Mouse (Mus musculus) right cerebral cortex, postnatal 36 days (tissue): ENCODE measurements around the gene Tor3a.

ENCODE experiments used
- DNase-seq, 2 experiments: peaks; one replicate each; pipeline ENCODE4 v3.0.0; 2022; ENCODE audit warnings: low spot score in 2 of 2, mixed read lengths in 1 of 2

Tor3a gene

DNA sequence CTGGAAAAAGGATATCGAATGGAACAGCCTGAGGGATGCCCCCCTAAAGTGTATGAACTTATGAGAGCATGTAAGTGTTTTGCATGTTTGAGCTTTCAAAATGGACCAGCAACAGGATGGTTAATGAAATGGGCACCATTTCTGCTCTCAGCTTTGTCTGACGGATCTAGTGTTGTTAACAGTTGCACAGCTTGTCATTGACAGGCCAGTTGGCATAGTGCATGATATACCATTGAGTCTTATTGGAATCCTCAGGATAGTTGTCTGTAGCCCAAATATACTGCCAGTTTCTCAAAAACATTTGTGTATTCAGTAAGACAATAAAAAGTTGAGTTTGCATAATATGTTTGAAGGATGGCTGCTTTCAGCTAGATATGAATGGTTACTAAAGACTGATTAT is 39.0 kb downstream of the Tor3a start:
- no peak for DNase-seq

DNA sequence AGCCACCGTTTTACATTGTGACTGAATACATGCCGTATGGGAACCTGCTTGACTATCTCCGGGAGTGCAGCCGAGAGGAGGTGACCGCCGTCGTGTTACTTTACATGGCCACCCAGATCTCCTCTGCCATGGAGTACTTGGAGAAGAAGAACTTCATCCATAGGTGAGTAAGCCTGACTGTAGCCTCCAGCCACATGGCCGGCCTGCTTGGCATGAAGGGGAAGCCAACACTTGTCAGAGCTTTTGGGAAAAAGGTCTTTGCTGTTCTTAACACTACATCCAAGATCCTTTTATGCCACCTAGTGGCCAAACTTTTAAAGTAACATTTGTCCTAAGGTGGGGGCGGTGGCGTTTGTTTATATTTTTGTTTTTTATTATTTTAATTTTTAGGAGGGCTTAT is 41.1 kb downstream of the Tor3a start:
- no peak for DNase-seq

DNA sequence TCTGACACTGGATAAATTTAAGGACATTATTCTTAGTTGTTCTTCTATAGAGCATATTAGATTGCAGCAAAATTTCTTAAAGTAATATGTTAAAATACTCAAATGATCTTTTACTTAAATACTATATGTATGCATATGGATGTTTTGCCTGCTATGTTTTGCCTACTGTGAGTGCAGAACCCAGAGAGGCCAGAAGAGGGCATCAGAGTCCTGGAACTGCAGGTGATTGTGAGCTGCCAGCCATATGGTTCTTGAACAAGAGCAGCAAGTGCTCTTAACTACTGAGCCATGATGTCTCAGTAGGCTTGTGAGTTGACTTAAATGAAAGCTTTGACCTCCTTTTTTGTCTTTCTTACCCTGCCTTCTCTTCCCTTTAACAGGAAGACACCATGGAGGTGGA is 43.2 kb downstream of the Tor3a start:
- DNase-seq = no peak

DNA sequence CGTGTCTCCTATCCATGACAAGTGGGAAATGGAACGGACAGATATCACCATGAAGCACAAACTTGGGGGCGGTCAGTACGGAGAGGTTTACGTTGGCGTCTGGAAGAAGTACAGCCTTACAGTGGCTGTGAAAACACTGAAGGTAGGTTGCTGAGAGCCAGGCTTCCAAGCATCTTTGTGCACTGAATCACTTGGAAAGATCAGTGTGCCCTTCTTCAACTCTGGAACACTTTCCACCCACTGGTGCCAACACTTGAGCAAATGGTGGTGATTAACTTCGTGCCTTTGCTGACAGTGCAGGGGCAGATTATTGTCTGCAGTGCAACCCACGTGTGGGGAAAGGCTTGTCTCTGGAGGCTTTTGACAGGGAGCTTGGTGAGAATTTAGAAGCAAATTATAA is 44.2 kb downstream of the Tor3a start:
- peak; percentile 21 to 44 for DNase-seq

DNA sequence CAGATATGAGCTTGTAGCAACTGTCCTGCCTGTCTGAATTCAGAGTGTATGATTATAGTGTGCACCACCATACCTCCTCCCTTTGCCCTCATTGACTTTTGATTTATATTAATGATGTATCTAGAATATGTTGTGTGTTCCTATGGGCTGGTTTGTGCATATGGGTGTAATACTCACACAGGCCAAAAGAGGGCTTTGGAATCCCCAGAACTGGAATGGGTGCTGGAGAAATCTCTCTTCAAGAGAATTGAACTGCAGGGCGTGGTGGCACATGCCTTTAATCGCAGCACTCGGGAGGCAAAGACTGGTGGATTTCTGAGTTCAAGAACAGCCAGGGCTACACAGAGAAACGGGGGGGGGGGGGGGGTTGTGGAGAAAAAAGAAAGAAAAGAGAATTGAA is 47.4 kb downstream of the Tor3a start:
- no peak for DNase-seq

DNA sequence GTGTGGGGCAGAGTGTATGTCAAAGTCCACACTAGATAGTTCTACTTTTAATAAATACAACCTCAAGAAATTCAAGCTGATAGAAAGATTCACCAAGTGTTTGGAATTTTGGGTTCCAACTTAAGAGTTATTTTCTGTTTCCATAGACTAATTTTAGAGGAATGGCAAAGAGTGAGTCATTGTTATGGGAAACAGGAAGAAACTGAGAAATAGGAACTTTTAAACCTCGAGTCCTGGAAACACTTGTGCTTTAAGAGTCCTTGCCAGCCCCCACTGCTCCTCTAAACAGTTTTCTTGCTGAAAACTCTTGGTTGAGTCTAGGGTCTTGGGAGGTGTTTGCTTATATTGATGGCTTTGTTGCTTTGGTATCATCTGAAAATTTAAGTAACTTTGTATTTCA is 49.9 kb downstream of the Tor3a start:
- no peak for DNase-seq

DNA sequence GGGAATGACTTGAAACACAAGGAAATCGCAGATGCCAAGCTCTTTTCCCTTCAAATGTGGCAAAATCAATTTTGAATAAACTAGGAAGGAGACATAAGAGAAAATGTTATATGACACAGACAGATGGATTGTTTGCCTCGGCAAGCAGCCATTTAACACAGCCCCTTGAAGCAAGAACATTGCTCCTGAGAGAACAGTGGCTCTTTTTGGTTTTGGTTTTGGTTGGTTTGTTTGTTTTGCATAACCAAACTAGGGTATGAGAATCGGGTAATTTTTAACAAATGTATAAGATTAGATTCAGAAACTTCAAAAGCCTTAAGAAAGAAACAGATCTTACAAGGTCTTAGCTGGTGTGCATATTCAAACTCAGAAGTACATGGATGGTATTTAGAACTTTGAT is 53.2 kb downstream of the Tor3a start:
- DNase-seq = no peak

DNA sequence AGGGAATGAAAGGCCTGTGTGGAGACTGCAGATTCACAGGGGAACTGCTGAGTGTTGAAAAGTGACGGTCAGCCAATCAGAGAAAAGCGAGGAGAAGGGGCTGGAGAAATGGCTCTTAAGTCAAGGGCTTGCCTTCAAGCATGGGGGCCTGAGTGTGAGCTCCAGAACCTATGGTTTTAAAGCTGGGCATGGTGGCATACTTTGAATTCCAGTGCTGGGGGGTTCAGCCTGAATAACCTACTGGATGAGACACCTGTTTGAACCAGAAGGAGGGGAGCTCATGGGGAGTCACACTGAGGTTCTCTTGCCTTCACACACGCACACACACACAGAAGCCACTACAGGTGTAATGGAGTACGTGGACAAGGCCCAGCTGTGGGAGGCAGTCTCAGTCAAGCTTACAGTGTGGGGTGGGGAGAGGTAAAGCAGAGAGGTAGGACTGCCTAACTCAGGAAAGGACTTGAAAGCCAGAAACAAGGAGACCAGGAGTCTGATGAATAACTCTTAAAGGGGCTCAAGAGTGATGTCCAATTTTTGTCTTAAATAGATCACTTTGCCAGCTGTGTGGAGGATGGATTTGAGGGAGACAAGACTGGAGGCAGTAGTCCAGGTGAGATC is 53.8 kb downstream of the Tor3a start:
- DNase-seq = no peak

DNA sequence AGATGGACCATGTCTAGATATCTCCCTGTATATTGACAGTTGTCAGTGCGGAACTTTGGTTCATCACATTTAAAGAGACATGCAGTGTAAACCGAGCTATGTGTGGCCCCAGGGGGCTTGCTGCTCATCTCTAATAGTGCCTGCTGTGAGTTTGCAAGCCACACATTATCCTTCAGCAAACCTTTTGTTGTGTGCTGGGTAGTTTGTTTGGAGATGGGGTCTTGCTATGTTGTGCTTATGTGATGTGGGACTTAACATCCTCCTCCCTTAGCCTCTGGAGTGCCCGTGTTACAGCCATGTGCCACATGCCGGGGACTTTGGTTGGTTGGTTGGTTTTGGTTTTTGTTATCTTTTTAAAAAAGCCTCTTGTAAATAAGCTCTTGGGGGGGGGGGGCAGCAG is 56.3 kb downstream of the Tor3a start:
- DNase-seq = no peak

DNA sequence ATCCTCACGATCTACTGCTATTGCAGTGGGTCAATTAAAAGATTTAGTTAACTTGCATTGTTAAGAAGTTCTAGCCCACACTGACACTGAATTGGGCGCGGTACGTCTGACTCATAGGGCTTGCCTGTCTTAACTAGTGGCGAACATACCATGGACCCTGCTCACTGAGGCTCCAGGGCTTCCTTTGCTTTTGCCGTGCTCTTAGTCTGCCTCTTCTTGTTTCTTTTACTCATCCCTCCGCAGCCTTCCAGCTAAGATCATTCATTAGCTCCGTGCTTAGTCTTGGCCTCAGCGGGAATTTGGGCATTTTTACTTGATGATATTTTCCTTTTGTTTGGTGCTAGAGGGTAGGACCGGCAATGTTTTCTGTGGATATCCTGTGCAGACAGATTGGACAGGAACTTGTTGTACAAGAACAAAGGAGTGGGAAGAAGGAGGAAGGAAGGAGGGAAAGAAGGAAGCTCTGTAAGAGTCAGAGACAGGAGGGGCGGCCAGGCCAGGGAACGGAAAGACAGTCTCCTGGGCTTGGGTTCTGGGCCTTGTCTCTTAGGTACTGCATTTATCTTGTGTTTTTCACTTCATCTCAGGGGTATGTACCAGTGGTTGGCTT is 57.1 kb downstream of the Tor3a start:
- no peak for DNase-seq

DNA sequence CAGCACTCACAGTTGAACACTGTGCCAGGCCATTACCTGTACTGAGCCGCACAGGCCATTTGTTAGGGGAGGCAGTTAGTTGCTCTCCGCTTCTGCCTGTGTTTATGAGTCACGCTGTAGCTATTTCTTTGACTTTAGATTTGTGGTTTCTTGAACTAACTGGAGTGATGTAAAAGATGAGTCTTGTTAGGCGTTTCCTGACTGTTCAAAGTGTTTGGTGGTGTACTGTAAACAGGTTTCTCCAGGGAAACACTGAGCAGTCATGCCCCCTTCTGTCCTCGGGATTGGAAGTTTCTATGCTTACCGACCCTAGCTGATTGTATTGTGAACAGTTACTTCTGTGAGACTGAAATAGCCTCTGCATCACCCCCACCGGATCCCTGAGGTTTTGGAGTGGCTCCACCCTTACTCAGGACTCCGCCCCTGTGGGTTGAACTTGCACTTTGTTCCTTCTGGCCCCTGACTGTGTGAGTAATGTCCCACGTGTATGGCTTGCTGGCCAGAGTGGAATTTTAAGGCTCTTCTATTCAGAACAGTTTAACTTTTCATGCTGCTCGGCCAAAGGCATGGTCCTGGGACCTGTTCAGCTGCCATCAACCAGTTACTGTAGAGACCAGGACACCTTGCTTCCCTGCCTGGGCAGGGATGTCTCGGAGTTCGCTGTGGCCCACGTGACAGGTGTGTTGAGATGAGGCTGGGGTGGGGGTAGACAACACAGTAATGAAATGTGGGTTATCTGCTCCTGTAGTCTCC is 58.6 kb downstream of the Tor3a start:
- no peak for DNase-seq

DNA sequence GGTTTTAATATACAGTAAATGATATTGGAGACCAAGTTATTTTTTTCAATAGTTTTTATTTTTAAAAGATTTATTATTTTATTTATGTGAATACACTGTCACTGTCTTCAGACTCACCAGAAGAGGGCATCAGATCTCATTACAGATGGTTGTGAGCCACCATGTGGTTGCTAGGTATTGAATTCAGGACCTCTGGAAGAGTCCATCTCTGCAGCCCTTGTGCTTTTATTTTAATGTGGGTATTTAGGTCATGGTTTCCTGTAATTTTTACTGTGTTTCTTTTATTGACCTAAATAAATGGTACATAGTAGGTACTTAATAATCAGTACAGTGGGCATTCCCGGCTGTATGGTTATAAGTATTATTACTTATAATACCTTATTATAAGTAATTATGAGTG is 59.4 kb downstream of the Tor3a start:
- DNase-seq = no peak

DNA sequence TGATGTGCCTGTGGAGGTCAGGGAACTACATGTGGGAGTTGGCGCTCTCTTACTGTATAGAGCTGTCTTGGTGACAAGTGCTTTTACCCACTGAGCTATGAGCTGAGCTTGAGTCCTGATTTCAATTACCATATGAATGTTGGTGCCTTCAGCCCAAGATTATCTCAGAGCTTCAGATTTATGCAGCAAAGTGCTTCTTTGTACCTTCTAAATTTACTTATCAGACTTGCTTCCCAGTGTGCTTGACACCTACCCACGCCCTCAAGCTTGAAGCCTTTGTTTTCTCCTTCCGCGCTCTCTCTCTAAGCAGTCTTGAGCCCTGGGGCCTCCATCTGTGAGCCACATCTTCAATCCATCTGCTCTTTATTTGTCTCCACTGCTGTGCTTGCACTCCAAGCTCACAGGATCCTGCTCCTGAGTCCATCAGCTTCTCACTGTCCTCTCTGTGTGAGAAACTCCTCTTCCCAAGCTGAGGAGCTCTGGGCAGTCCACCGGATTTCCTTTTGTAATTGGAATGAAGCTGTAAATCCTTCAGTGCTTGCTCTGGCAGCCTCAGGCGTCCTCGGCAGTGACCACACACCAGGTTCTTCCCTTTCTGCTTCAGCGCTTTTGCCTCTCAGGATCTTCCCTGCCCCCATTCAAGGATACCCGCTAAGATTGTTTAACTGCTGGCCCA is 60.2 kb downstream of the Tor3a start:
- peak in 1 of 2 experiments; percentile 67 for DNase-seq

DNA sequence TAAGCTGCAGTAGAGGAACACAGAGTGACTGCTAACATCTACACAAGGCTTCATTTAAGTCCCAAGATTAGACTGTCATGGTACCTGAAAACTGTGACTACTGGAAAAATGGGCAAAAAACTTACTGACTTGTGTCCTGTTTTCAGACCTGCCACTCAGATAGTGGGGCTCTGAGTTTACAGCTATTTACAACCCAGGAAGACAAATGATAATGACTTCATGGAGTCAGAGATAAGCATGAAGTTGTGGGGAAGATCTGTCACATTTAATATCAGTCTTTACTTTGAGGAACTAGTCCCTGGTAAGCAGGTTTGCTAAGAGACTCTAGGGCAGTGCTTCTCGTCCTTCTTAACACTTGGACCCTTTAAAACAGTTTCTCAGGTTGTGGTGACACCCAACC is 63.9 kb downstream of the Tor3a start:
- DNase-seq = no peak

DNA sequence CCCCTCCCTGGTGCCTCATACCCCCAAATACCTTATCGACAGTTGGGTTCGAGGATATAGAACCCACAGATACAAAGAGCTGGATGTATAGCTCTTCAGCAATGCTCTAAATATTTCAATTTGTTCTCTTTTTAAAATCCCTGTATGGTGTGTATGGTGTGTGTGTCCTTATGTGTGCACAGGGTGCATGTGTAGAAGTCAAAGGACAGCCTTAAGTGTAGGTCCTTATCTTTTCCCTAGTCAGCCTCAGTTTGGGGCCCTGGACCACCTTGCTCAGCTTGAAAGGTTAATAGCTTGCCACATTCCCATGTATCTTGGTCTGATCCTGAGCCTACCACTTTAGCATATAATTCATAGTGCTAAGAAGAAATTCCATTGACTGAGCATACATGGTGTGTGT is 65.7 kb downstream of the Tor3a start:
- DNase-seq = no peak

DNA sequence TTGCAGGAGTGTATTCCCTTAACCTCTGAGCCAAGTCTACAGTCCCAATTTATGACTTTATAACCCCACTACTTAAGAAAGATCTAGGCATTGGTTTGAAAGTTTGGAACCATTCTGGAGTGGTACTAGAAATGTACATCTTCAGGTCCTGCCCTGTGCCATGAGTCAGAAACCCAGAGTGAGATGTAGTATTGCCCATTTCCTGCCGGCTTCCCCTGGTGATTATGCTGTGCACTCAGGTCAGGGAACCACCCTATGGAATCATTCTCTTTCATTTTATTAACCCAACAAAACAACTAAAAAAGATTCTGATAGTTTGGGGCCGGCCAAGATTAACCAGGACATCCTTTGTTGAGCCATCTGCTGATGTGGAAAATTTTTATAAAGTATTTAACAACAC is 68.2 kb downstream of the Tor3a start:
- DNase-seq = no peak

DNA sequence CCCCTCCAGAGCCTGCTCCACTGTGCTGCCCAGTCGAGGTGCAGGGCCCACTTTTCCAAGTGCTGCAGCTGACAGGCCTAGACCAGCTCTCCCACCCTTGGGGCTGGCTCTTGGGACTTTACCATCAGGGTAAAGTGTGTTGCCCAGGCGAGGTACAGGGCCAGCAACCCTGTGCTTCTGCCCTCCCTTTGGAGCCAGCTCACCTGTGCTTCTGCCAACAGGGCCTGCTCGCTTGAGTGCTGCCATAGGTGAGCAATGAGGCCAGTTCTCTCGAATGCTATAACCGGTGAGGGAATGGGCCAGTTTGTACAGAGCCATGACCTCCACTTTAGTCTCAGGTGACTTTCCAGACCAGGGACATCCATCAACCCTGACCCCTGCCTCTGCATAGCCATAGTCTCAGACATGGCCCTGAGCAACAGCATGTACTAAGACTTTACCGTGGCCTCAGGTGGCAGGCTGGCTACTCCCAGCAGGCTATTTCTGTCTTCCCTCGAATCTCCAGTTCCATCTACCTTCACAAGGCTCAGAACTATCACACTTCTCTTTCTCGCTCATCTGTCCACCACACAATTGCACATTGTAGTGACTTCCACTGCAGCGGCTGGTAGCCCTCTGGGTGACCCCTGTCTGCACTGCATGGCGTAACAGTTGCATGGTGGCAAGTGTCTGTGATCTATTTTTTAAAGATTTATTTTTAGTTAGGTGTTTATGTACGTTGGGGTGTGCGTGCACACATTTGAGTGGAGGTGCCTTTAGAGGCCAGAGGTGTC is 68.9 kb downstream of the Tor3a start:
- DNase-seq = no peak
